17 mouse cellular contexts compared by ENCODE assay signal in the genomic region with DNA sequence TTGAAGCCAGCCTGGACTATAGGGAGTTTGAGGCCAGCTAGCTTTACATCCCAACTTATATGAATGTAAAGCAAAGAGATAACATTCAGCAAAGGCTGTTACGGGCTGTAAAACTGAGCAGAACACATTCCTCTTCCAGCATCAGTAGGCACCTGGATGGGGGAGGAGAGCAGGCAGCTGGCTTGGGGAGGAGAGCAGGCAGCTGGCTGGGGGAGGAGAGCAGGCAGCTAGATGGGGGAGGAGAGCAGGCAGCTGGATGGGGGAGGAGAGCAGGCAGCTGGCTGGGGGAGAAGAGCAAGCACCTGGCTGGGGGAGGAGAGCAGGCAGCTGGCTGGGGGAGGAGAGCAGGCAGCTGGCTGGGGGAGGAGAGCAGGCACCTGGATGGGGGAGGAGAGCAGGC. TPM values are rescaled to one million over a fixed set of nuclear protein-coding genes. Genes with fewer than 3 reads are reported as not detected.
DNase-seq lines count a peak whose midpoint lies in the region; ATAC-seq and TF ChIP-seq lines count a peak whose summit lies in the region.
"Had no signal": no experiment of that assay in that cellular context is flagged by ENCODE, and none has a peak within 500 bp of the region (broad histone marks: within the 10 kb centered on the region; RNA-seq: fewer than 3 reads in every experiment).

No protein-coding gene starts in this region.

- no peak for TF ChIP-seq POLR2A in kidney, adult 2 months (IDR thresholded peaks at IDR 0.05; ENCODE audit: low read depth, low read length)

- H3K27me3 ChIP-seq in kidney, adult 2 months (replicated peaks; ENCODE audit: control insufficient read depth, insufficient read depth, low read length): no peaks in the 10 kb centered on the region
- H3K27me3 ChIP-seq in stomach, embryonic 14.5 days (ENCODE audit: control insufficient read depth, insufficient read depth, low read length): no peaks in the 10 kb centered on the region
- H3K27me3 ChIP-seq in stomach, postnatal 0 days (ENCODE audit: control insufficient read depth, insufficient read depth, low read length): no peaks in the 10 kb centered on the region
- H3K27me3 ChIP-seq: heart, embryonic 15.5 days; intestine, embryonic 15.5 days had no signal

- no peak overlapping the region for H3K9ac ChIP-seq in stomach, embryonic 14.5 days (replicated peaks; ENCODE audit: low read depth, low read length)
- no peak overlapping the region for H3K9ac ChIP-seq in stomach, postnatal 0 days (ENCODE audit: low read length)
- H3K9ac ChIP-seq: heart, embryonic 15.5 days; intestine, embryonic 15.5 days had no signal

- H3K4me3 ChIP-seq in kidney, adult 2 months (ENCODE audit: insufficient read depth, low read depth, low read length): no peak overlapping the region
- no peak overlapping the region for H3K4me3 ChIP-seq in stomach, embryonic 14.5 days (ENCODE audit: low read depth, low read length)
- no peak overlapping the region for H3K4me3 ChIP-seq in stomach, postnatal 0 days (ENCODE audit: low read depth, low read length)
- H3K4me3 ChIP-seq: heart, embryonic 15.5 days; intestine, embryonic 15.5 days; left cerebral cortex, adult 2 months had no signal

- no peak overlapping the region for H3K27ac ChIP-seq in kidney, adult 2 months (ENCODE audit: insufficient read depth, low read depth, low read length)
- peak overlapping the region; percentile 33; the same call in 1 of the 2 replicates for H3K27ac ChIP-seq in stomach, embryonic 14.5 days (ENCODE audit: low read length)
- no peak overlapping the region for H3K27ac ChIP-seq in stomach, postnatal 0 days (replicated peaks)
- H3K27ac ChIP-seq: heart, embryonic 15.5 days; intestine, embryonic 15.5 days; left cerebral cortex, adult 2 months had no signal

- TF ChIP-seq EP300 in stomach, postnatal 0 days (optimal IDR thresholded peaks at IDR 0.05): no peak

- no peak for ATAC-seq in stomach, embryonic 14.5 days (ENCODE audit: insufficient number of reproducible peaks, insufficient read depth, low FRiP score, low read depth)
- ATAC-seq in stomach, postnatal 0 days (ENCODE audit: low FRiP score, low TSS enrichment): no peak
- ATAC-seq: forebrain, embryonic 14.5 days had no signal

- H3K4me1 ChIP-seq in kidney, adult 2 months (ENCODE audit: control insufficient read depth, insufficient read depth, low read length): no peaks in the 10 kb centered on the region
- H3K4me1 ChIP-seq in stomach, embryonic 14.5 days (ENCODE audit: control insufficient read depth, insufficient read depth, low read length): peaks cover 11% of the 10 kb centered on the region; the same call in 1 of the 2 replicates
- H3K4me1 ChIP-seq in stomach, postnatal 0 days (replicated peaks; ENCODE audit: control insufficient read depth, insufficient read depth): no peaks in the 10 kb centered on the region; the same call in 1 of the 2 replicates
- H3K4me1 ChIP-seq: heart, embryonic 15.5 days had no signal

- TF ChIP-seq CTCF in kidney, adult 2 months (conservative IDR thresholded peaks at IDR 0.05; ENCODE audit: insufficient read depth, insufficient read length, low read depth, low read length): no peak
- TF ChIP-seq CTCF in stomach, postnatal 0 days (IDR thresholded peaks at IDR 0.05; ENCODE audit: low read depth): no peak

- WGBS in kidney, adult 2 months: 84% methylated on average over 1 of the region's 1 CpGs
- WGBS in stomach, embryonic 14.5 days: 41% methylated on average over 1 of the region's 1 CpGs
- WGBS in stomach, postnatal 0 days: 76% methylated on average over 1 of the region's 1 CpGs

- H3K4me2 ChIP-seq in stomach, embryonic 14.5 days (replicated peaks; ENCODE audit: low read depth, low read length): no peak overlapping the region
- no peak overlapping the region for H3K4me2 ChIP-seq in stomach, postnatal 0 days (replicated peaks; ENCODE audit: low read depth)
- H3K4me2 ChIP-seq: heart, embryonic 15.5 days; intestine, embryonic 15.5 days had no signal

- no peaks in the 10 kb centered on the region for H3K9me3 ChIP-seq in stomach, embryonic 14.5 days (ENCODE audit: control insufficient read depth, low read depth, low read length)
- H3K9me3 ChIP-seq in stomach, postnatal 0 days (ENCODE audit: control insufficient read depth, low read length): no peaks in the 10 kb centered on the region
- H3K9me3 ChIP-seq: G1E; heart, embryonic 15.5 days; intestine, embryonic 15.5 days had no signal

- DNase-seq in embryo, embryonic 11 days: peak; percentile 19
- DNase-seq in embryo, embryonic 10 days (ENCODE audit: low spot score): no peak
- peak; percentile 12 for DNase-seq in kidney, adult 2 months
- DNase-seq in kidney, postnatal 36 days: no peak
- DNase-seq in stomach, postnatal 0 days (ENCODE audit: low spot score): no peak
- peak; percentile 72 for DNase-seq in yolk sac, embryonic 10.5 days (ENCODE audit: low spot score)
- DNase-seq in thymus, postnatal 0 days (ENCODE audit: low spot score): no peak
- DNase-seq: cerebellum, adult 18-20 months; gastrocnemius, postnatal 10 days; right cerebral cortex, postnatal 14 days; thymus, adult 2 months had no signal

- no peaks in the 10 kb centered on the region for H3K36me3 ChIP-seq in kidney, adult 2 months (ENCODE audit: control insufficient read depth, insufficient read depth, low read length)
- peaks cover 7% of the 10 kb centered on the region; the same call in 1 of the 2 replicates for H3K36me3 ChIP-seq in stomach, embryonic 14.5 days (ENCODE audit: control insufficient read depth, insufficient read depth, low read length)
- H3K36me3 ChIP-seq in stomach, postnatal 0 days (ENCODE audit: control insufficient read depth, insufficient read depth, low read length): 0 out of 2 replicates have a peak, but pooled peaks cover 3% of the 10 kb centered on the region
- H3K36me3 ChIP-seq: intestine, embryonic 15.5 days had no signal

RNA-seq across cellular contexts. Expression of a gene that starts 29.4 kb away (rescaled TPM):
- 13.7 and 13.9 TPM in 2 replicates for polyA plus RNA-seq in kidney, adult 2 months (2012; rRNA removed)
- polyA plus RNA-seq in stomach, embryonic 14.5 days (2014; fragmentation: Nextera tagmentation; extraction: Ambion mirVana): 27.1 and 29.2 TPM in 2 replicates
- 6.8 and 7.8 TPM in 2 replicates for polyA plus RNA-seq in stomach, postnatal 0 days (2015; fragmentation: Nextera tagmentation; extraction: Ambion mirVana)
- 20.7 and 23.0 TPM in 2 replicates for polyA plus RNA-seq in thymus, postnatal 0 days (2015; fragmentation: Nextera tagmentation; extraction: Ambion mirVana)

Comparison
In these comparisons a context has a peak if more than half of its experiments do, and no peak if none do; other contexts are left out.
1. DNase-seq: peak in embryo, embryonic 11 days (single experiment), kidney, adult 2 months (single experiment) and yolk sac, embryonic 10.5 days (single experiment); none in embryo, embryonic 10 days (single experiment), kidney, postnatal 36 days (0 of 2), stomach, postnatal 0 days (single experiment) and thymus, postnatal 0 days (single experiment).